Mouse (Mus musculus) bone marrow, adult 2 months (tissue): ENCODE measurements around the gene Lzic.

Experiments used
- CTCF ChIP-seq: fragments of 200-500 bp; IDR thresholded peaks from 2 replicates; pipeline ENCODE4 v1.5.1; 2011; ENCODE audit warnings: low read length, control low read depth; ENCODE audit not compliant: control insufficient read depth, insufficient read depth
- POLR2A ChIP-seq: fragments of 200-500 bp; IDR thresholded peaks from 2 replicates; pipeline ENCODE4 v1.6.1; 2011; ENCODE audit warnings: low read depth, mild to moderate bottlenecking, control low read depth, low read length, borderline replicate concordance; ENCODE audit not compliant: control insufficient read depth

GRCm38 (mm10) chr4:149529691-149530090, 44.7 kb downstream of the Lzic start:
- no peak for TF ChIP-seq CTCF
- no peak for TF ChIP-seq POLR2A
